Mouse (Mus musculus) right cerebral cortex, postnatal 36 days (tissue): ENCODE results near the gene Asic4.

Source experiments
- DNase-seq, 2 experiments: peaks; one replicate each; pipeline ENCODE4 v3.0.0; 2022; ENCODE audit warnings: low spot score in 2 of 2, mixed read lengths in 1 of 2

Asic4 gene

DNA sequence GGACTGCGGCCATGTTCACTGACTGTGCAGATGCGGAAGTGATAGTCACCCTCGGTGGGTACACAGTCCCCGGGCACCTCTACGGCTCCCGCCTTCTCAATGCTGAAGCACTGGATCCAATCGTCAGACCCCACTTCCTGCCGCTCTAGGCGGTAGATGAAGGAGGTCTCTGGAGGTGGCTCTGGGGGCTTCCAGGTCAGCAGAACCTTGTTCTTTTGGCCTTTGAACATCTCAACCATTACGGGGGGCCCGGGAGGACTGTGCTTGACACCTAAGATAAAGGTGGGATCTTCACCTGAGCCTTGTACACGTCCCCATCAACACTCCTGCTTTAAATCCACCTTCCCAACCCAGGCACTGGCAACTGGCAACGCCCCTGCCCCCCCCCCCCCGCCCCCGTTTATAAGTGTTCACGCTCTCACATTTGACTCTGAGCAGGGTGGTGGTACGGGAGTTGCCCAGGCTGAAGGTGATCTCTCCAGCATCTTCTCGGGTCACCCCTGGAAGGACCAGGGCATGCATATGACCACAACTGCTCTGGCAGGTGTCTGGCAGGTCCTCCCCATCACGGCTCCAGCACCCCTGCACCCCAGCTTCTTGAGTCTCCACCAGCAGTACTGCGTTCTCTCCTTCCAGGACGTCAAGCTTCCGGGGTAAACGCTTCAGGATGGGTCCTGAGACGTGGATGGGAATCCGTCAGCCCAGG lies 52.9 kb downstream of the Asic4 start:
- no peak for DNase-seq

DNA sequence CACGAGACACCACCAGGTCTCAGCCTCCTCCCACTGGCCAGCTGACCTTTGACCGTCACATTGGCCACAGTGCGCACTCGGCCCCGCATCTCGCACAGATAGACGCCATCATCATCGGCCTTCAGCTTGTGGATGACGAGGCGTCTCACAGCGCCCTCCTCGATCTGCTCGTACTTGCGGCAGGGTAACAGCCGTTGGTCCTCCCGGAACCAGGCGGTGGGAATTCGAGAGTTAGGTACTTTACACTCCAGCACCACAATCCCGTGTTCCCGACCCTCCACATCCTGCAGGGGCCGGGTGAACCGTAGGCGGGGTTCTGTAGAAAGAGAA lies 53.4 kb downstream of the Asic4 start:
- DNase-seq = no peak

DNA sequence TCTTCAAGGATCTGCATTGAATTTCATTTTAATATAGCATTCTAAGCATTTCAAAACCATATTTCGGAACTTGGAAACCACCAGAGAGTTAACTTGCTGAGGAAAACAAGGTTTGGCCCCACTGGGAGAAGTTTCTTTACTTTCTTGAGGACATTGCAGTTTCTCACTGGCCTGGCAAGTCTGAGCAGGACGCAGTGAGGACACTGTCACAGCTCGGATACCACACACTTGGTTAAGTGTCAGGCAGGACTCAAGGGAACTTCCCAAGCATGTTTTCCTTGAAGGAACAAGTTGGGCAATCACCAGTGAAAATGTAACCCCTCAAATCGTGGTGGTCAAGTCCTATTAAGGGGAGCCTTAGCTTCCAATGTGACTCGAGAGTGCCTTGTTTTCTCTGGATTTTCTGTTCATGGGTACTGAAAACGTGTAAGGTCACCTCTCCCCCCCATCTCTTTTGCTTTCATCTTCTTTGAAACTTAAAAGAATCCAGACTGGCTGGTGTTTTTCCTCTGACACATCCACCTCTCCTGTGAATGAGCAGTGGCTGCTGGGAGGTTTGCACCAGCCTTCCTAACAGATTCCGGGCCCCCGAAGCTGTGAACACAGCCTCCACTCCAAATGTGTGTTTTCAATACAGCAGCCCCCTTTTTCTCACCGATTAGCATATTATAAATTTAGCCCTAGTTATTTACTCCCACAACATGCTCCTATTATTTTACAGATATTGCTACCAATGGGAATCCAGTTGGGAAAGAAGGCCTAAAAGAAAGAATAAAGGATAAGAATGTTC lies 54.2 kb downstream of the Asic4 start:
- peak in 1 of 2 experiments; percentile 52 for DNase-seq

GRCm38 (mm10) chr1:75505159-75505955 lies 55.1 kb downstream of the Asic4 start:
- DNase-seq = peak; percentile 80 to 83

GRCm38 (mm10) chr1:75505956-75506831 lies 56.0 kb downstream of the Asic4 start, which contains the start of gene Obsl1:
Gene Obsl1 (minus strand): TSS chr1:75506452.
- no peak for DNase-seq

GRCm38 (mm10) chr1:75507006-75507405 lies 56.8 kb downstream of the Asic4 start, which contains the start of gene Inha:
Gene Inha (plus strand): TSS chr1:75507077.
- DNase-seq = no peak

DNA sequence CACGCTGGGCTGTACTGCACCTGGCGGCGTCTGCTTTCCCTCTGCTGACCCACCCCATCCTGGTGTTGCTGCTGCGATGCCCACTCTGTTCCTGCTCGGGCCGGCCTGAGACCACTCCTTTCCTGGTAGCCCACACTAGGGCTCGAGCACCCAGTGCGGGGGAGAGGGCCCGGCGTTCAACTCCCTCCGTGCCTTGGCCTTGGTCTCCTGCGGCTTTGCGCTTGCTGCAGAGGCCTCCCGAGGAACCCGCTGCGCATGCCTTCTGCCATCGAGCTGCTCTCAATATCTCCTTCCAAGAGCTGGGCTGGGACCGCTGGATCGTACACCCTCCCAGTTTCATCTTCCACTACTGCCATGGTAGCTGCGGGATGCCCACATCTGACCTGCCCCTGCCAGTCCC lies 59.4 kb downstream of the Asic4 start:
- DNase-seq = no peak

GRCm38 (mm10) chr1:75510154-75510553 lies 59.9 kb downstream of the Asic4 start:
- DNase-seq = no peak

GRCm38 (mm10) chr1:75511437-75512210 lies 61.4 kb downstream of the Asic4 start:
- no peak for DNase-seq

DNA sequence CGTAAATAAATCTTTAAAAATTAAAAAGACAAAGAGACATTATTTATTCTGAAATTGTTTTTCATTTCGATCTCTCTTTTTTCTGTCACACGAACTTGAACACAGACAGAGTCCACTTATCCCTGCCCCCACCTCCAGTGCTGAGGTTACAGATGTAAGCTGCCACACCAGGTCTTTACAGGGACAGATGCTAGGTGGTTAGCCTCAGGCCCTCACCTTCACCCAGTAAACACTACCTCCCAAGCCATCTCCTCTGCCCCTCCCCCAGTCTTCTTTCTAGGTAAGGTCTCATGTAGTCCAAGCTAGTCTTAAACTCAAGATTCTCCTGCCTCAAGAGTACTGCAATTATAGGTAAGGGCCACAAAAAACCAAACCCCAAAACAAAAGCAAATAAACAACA lies 62.3 kb downstream of the Asic4 start:
- DNase-seq = no peak

DNA sequence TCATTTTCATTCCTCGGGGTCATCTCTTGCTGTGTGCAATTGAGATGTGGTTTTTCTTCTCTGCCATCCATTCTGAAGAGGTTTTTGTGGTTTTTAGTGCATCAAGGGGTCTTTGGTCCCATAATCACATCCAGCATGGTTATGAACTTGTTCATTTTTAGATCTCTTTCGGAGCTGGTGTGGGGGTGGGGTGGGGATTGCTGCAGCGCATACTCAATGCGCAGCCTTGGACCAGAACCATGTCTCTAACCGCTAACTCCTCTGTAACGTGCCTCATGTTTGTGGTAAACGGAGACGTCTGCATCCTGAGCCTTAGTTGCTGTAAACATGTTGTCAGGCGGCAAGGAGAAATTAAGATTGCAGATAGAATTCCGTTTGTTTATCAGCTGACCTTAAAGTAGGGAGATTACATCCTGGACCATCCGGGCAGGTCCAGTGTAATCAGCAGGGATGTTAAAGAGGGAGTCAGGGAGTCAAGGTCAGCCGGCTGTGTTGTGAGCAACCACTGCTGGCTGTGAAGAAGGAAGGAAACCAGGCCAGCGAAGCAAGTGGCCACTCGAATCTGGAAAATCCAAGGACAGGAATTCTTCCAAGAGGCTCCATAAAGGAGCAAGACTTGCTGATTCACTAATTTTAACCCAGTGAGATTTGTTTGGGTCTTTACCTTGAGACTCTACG lies 66.6 kb downstream of the Asic4 start:
- no peak for DNase-seq

- DNase-seq = no peak
These were observed 67.7 kb downstream of the Asic4 start for GRCm38 (mm10) chr1:75517984-75518383.

DNA sequence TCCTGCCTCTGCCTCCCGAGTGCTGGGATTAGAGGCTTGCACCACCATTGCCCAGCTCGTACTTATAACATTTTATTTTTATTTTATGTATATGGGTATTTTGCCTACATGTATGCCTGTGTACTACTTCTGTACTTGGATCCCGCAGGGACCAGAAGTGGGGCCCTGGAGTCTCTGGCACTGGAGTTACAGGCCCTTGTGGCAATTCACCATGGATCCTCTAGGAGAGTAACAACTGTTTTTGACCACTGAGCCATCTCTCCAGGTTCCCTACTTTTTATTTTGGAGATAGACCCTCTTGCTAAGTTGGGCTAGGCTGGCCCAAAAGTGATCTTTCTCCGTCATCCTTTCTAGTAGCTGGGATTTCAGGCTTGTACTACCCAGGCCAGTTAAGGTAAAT lies 68.2 kb downstream of the Asic4 start:
- no peak for DNase-seq

DNA sequence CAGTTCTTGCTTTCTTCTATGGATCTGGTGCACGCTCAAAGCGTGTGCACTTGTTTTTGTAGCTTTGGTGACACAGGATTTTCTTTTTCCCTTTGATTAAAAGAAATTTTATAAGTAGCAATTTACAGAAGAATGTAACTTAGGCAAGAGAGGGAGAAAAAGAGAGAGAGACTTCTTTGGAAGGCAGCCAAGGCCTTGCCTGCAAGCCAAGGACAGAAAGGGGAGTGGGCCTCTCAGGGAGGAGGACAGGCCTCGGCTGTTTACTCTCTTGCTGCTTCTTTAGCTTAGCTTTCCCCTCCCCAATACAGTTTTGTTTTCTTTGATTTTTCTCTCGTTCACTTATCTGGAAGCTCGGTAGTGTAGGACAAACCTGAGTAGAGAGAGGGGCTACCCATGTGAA lies 69.3 kb downstream of the Asic4 start:
- no peak for DNase-seq

GRCm38 (mm10) chr1:75521321-75522031 lies 71.2 kb downstream of the Asic4 start, which contains the start of gene Stk11ip:
Gene Stk11ip (plus strand): TSS chr1:75521529.
- DNase-seq = peak; percentile 90 to 91
